Mouse (Mus musculus) embryonic facial prominence, embryonic 13.5 days (tissue): ENCODE results near the gene Cbx5. TPM values are rescaled to one million over a fixed set of nuclear protein-coding genes. Genes with fewer than 3 reads are reported as not detected.

Experiments used
- ATAC-seq: fragments of 200-750 bp; cut with Nextera tagmentation; 2 replicates; pipeline ENCODE4 v1.8.0; 2017; ENCODE audit warnings: low read depth; ENCODE audit not compliant: insufficient number of reproducible peaks, insufficient read depth, low FRiP score, low TSS enrichment
- H3K27ac ChIP-seq: fragments of 300-500 bp; sonication (generic); 2 replicates; pipeline ENCODE4 v1.5.1; 2015; ENCODE audit warnings: moderate library complexity, mild to moderate bottlenecking, inconsistent platforms
- H3K27me3 ChIP-seq: fragments of 300-500 bp; sonication (generic); 2 replicates; pipeline ENCODE4 v1.6.1; 2015; ENCODE audit warnings: mild to moderate bottlenecking, inconsistent platforms
- H3K36me3 ChIP-seq: fragments of 300-500 bp; sonication (generic); 2 replicates; pipeline ENCODE4 v1.6.1; 2015; ENCODE audit warnings: mild to moderate bottlenecking, inconsistent platforms
- H3K4me1 ChIP-seq: fragments of 300-500 bp; sonication (generic); 2 replicates; pipeline ENCODE4 v1.6.1; 2015; ENCODE audit warnings: inconsistent platforms
- H3K4me2 ChIP-seq: fragments of 300-500 bp; sonication (generic); 2 replicates; pipeline ENCODE4 v1.6.1; 2015; ENCODE audit warnings: moderate library complexity, mild to moderate bottlenecking, inconsistent platforms
- H3K4me3 ChIP-seq: fragments of 300-500 bp; sonication (generic); 2 replicates; pipeline ENCODE4 v1.5.1; 2015; ENCODE audit warnings: mild to moderate bottlenecking, inconsistent platforms
- H3K9ac ChIP-seq: fragments of 300-500 bp; sonication (generic); 2 replicates; pipeline ENCODE4 v1.6.1; 2015; ENCODE audit warnings: mild to moderate bottlenecking, inconsistent platforms
- H3K9me3 ChIP-seq: fragments of 300-500 bp; sonication (generic); 2 replicates; pipeline ENCODE4 v1.6.1; 2016; ENCODE audit warnings: inconsistent platforms
- WGBS: fragments of 180-500 bp; shearing (Covaris S2); methylation state at CpG from one replicate; pipeline ENCODE4 v1.1.7; 2015; ENCODE audit warnings: mixed read lengths; 5-methylcytosine and 5-hydroxymethylcytosine counted together
- polyA plus RNA-seq: library from polyadenylated mRNA; unstranded; fragments of >200 nt; fragmentation: Nextera tagmentation; extraction: Ambion mirVana; gene quantifications from 2 replicates; pipeline ENCODE4 v1.2.1, GENCODE M21; 2015

Gene Cbx5
- polyA plus RNA-seq, 1 experiment from 2014 or later: 137 TPM

GRCm38 (mm10) chr15:103180406-103180805 is 59.2 kb downstream of the Cbx5 start:
- peaks cover 31% of the 10 kb centered on the region for H3K4me1 ChIP-seq

GRCm38 (mm10) chr15:103178767-103179166 is 60.8 kb downstream of the Cbx5 start:
- WGBS: 48% methylated on average over 1 of the region's 1 CpGs
- H3K9ac ChIP-seq: 0 out of 2 replicates have a peak overlapping the region, but pooled peaks have one; percentile 16
- no peaks in the 10 kb centered on the region for H3K36me3 ChIP-seq
- no peak overlapping the region for H3K4me3 ChIP-seq
- no peak overlapping the region for H3K4me2 ChIP-seq
- no peaks in the 10 kb centered on the region for H3K9me3 ChIP-seq
- peaks cover 29% of the 10 kb centered on the region for H3K4me1 ChIP-seq
- ATAC-seq: no peak
- peaks cover 97% of the 10 kb centered on the region for H3K27me3 ChIP-seq
- H3K27ac ChIP-seq: no peak overlapping the region

More at GRCm38 (mm10) chr15:103180406-103180805, 59.2 kb downstream of the Cbx5 start:
- H3K4me3 ChIP-seq: no peak overlapping the region
- ATAC-seq: no peak
- H3K9me3 ChIP-seq: no peaks in the 10 kb centered on the region
- H3K9ac ChIP-seq: no peak overlapping the region
- H3K27me3 ChIP-seq: peaks cover 93% of the 10 kb centered on the region
- no peak overlapping the region for H3K4me2 ChIP-seq
- H3K36me3 ChIP-seq: no peaks in the 10 kb centered on the region
- H3K27ac ChIP-seq: no peak overlapping the region

GRCm38 (mm10) chr15:103178137-103178536 is 61.5 kb downstream of the Cbx5 start:
- peaks cover 22% of the 10 kb centered on the region for H3K4me1 ChIP-seq
- 7% methylated on average over 12 of the region's 12 CpGs for WGBS
- no peak overlapping the region for H3K27ac ChIP-seq
- no peak for ATAC-seq
- no peak overlapping the region for H3K4me3 ChIP-seq
- no peaks in the 10 kb centered on the region for H3K9me3 ChIP-seq
- H3K9ac ChIP-seq: no peak overlapping the region
- H3K4me2 ChIP-seq: no peak overlapping the region
- no peaks in the 10 kb centered on the region for H3K36me3 ChIP-seq
- peaks cover 97% of the 10 kb centered on the region for H3K27me3 ChIP-seq

GRCm38 (mm10) chr15:103177611-103178041 is 62.0 kb downstream of the Cbx5 start:
- 4% methylated on average over 12 of the region's 12 CpGs for WGBS
- H3K9me3 ChIP-seq: no peaks in the 10 kb centered on the region
- no peak overlapping the region for H3K4me2 ChIP-seq
- H3K4me1 ChIP-seq: peaks cover 17% of the 10 kb centered on the region
- H3K27me3 ChIP-seq: peaks cover 97% of the 10 kb centered on the region
- H3K36me3 ChIP-seq: no peaks in the 10 kb centered on the region
- no peak overlapping the region for H3K9ac ChIP-seq
- no peak for ATAC-seq
- H3K27ac ChIP-seq: no peak overlapping the region
- no peak overlapping the region for H3K4me3 ChIP-seq

GRCm38 (mm10) chr15:103176874-103177421 is 62.7 kb downstream of the Cbx5 start:
- 1% methylated on average over 18 of the region's 18 CpGs for WGBS
- H3K9ac ChIP-seq: 0 out of 2 replicates have a peak overlapping the region, but pooled peaks have one; percentile 11
- H3K36me3 ChIP-seq: no peaks in the 10 kb centered on the region
- no peaks in the 10 kb centered on the region for H3K9me3 ChIP-seq
- H3K4me2 ChIP-seq: no peak overlapping the region; the same call in 1 of the 2 replicates
- no peak overlapping the region for H3K4me3 ChIP-seq
- H3K27ac ChIP-seq: no peak overlapping the region
- peaks cover 100% of the 10 kb centered on the region for H3K27me3 ChIP-seq
- H3K4me1 ChIP-seq: peaks cover 12% of the 10 kb centered on the region
- ATAC-seq: peak; percentile 57; the same call in 1 of the 2 replicates

- ATAC-seq: no peak
- H3K27ac ChIP-seq: no peak overlapping the region
- no peak overlapping the region for H3K4me3 ChIP-seq
- H3K4me1 ChIP-seq: peaks cover 34% of the 10 kb centered on the region
- H3K4me2 ChIP-seq: no peak overlapping the region
- no peaks in the 10 kb centered on the region for H3K36me3 ChIP-seq
- no peaks in the 10 kb centered on the region for H3K9me3 ChIP-seq
- no peak overlapping the region for H3K9ac ChIP-seq
- 51% methylated on average over 5 of the region's 5 CpGs for whole genome bisulfite sequencing
- peaks cover 100% of the 10 kb centered on the region for H3K27me3 ChIP-seq
Measured at GRCm38 (mm10) chr15:103173251-103173650, 66.4 kb downstream of the Cbx5 start.

GRCm38 (mm10) chr15:103172537-103172936 is 67.1 kb downstream of the Cbx5 start:
- Histone ChIP-seq H3K4me1 (peaks cover 30% of the 10 kb centered on the region), H3K27ac (no peak overlapping the region), H3K9me3 (no peaks in the 10 kb centered on the region), H3K36me3 (no peaks in the 10 kb centered on the region), H3K4me2 (no peak overlapping the region), H3K4me3 (no peak overlapping the region), H3K27me3 (peaks cover 100% of the 10 kb centered on the region), H3K9ac (no peak overlapping the region)
- ATAC-seq: no peak
- 5% methylated on average over 10 of the region's 10 CpGs for WGBS

GRCm38 (mm10) chr15:103171276-103171675 is 68.3 kb downstream of the Cbx5 start:
- no peaks in the 10 kb centered on the region for H3K9me3 ChIP-seq
- no peak overlapping the region for H3K4me2 ChIP-seq
- ATAC-seq: no peak
- peaks cover 22% of the 10 kb centered on the region for H3K4me1 ChIP-seq
- H3K27me3 ChIP-seq: peaks cover 100% of the 10 kb centered on the region
- no peak overlapping the region for H3K9ac ChIP-seq
- no peaks in the 10 kb centered on the region for H3K36me3 ChIP-seq
- no peak overlapping the region for H3K4me3 ChIP-seq
- H3K27ac ChIP-seq: no peak overlapping the region
- 10% methylated on average over 8 of the region's 8 CpGs for WGBS

GRCm38 (mm10) chr15:103170316-103170679 is 69.3 kb downstream of the Cbx5 start:
- peaks cover 23% of the 10 kb centered on the region for H3K4me1 ChIP-seq
- H3K9ac ChIP-seq: no peak overlapping the region
- WGBS: 9% methylated on average over 16 of the region's 16 CpGs
- H3K4me3 ChIP-seq: peak overlapping the region; percentile 17
- peak overlapping the region; percentile 82 for H3K4me2 ChIP-seq
- H3K9me3 ChIP-seq: no peaks in the 10 kb centered on the region
- ATAC-seq: no peak
- H3K27me3 ChIP-seq: peaks cover 100% of the 10 kb centered on the region
- H3K36me3 ChIP-seq: no peaks in the 10 kb centered on the region
- no peak overlapping the region for H3K27ac ChIP-seq

GRCm38 (mm10) chr15:103169612-103170315 is 69.9 kb downstream of the Cbx5 start:
- peaks cover 97% of the 10 kb centered on the region for H3K27me3 ChIP-seq
- no peaks in the 10 kb centered on the region for H3K9me3 ChIP-seq
- H3K36me3 ChIP-seq: no peaks in the 10 kb centered on the region
- H3K9ac ChIP-seq: peak overlapping the region; percentile 63; the same call in 1 of the 2 replicates
- H3K27ac ChIP-seq: no peak overlapping the region
- 3% methylated on average over 26 of the region's 26 CpGs for WGBS
- peak overlapping the region; percentile 48 for H3K4me3 ChIP-seq
- no peak for ATAC-seq
- peaks cover 25% of the 10 kb centered on the region for H3K4me1 ChIP-seq
- H3K4me2 ChIP-seq: peak overlapping the region; percentile 82

GRCm38 (mm10) chr15:103168801-103169611 is 70.6 kb downstream of the Cbx5 start:
- Histone ChIP-seq H3K27me3 (peaks cover 94% of the 10 kb centered on the region), H3K4me1 (peaks cover 25% of the 10 kb centered on the region), H3K4me2 (peak overlapping the region; percentile 82), H3K4me3 (peak overlapping the region; percentile 48), H3K9ac (peak overlapping the region; percentile 63), H3K36me3 (no peaks in the 10 kb centered on the region), H3K9me3 (no peaks in the 10 kb centered on the region), H3K27ac (no peak overlapping the region)
- under 1% methylated on average over 63 of the region's 63 CpGs for WGBS
- no peak for ATAC-seq
